Mouse (Mus musculus): ENCODE measurements around the gene Dpm2. TPM values are rescaled to one million over a fixed set of nuclear protein-coding genes. Genes with fewer than 3 reads are reported as not detected.

Dpm2 gene
- 27.7 and 54.8 TPM in 2 replicates for polyA plus RNA-seq (2011; ENCODE audit: insufficient read depth, insufficient read length, low replicate concordance, missing spikeins)

DNA sequence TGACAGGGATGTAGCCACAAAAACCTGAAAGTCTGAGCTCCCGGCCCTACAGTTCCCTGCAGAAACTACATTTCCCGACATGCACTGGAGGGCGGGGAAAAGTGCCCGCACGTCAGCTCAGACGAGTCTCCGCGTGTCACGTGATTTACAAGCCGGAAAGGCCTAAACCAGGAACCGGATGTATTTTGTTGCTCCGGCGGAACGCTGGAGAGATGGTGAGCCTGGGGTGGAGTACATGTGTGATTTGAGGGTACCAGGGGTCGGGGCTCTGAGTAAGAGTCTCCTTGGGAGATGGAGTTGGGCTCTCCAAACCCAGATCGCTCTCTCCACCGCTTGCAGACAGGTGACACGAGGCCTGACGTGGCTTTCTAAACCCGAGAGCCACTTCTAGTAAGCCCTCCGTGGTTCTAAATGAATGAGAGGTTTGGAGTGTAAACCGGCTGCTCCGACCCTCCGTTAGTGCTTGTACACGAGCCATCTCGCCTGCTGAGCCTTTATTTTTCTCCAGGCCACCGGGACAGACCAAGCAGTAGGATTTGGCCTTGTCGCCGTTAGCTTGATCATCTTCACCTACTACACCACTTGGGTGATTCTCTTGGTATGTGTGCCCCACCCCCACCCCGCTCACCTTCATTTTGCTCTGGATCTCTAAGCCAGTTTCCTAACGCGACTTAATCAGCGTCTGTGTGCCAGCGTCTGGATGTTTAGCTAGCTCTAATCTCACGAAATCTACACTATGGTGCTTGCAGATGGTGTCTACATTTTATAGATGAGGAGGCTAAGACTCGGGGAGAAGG lies at the start of gene Dpm2:
Gene Dpm2, plus strand, starts transcription at position 161 of the 797 bp plus-strand sequence.
- WGBS = under 1% methylated on average over 36 of the region's 36 CpGs
- H3K4me3 ChIP-seq (replicated peaks; ENCODE audit: control insufficient read depth, low read depth, low read length) = peak within 1 kb of the TSS; percentile 83
- peak within 1 kb of the TSS; percentile 39 for H3K27ac ChIP-seq (ENCODE audit: control insufficient read depth, insufficient read depth, low read depth, low read length, poor library complexity)
- TF ChIP-seq CTCF (IDR thresholded peaks at IDR 0.05; ENCODE audit: control insufficient read depth, insufficient read depth, low read length) (no peak), POLR2A (IDR thresholded peaks at IDR 0.05; ENCODE audit: borderline replicate concordance, control insufficient read depth, low read depth, low read length) (peak; percentile 52; the same call in 1 of the 2 replicates)
- H3K4me1 ChIP-seq (ENCODE audit: control insufficient read depth, insufficient read depth, low read length) = no peaks in the 10 kb centered on the region

GRCm38 (mm10) chr2:32524536-32525031 lies 46.1 kb upstream of the Dpm2 start:
- Histone ChIP-seq H3K4me1 (ENCODE audit: control insufficient read depth, insufficient read depth, low read length) (no peaks in the 10 kb centered on the region), H3K4me3 (replicated peaks; ENCODE audit: control insufficient read depth, low read depth, low read length) (no peak overlapping the region), H3K27ac (ENCODE audit: control insufficient read depth, insufficient read depth, low read depth, low read length, poor library complexity) (no peak overlapping the region)
- 85% methylated on average over 13 of the region's 13 CpGs for WGBS
- TF ChIP-seq POLR2A (IDR thresholded peaks at IDR 0.05; ENCODE audit: borderline replicate concordance, control insufficient read depth, low read depth, low read length) = no peak
- no peak for TF ChIP-seq CTCF (IDR thresholded peaks at IDR 0.05; ENCODE audit: control insufficient read depth, insufficient read depth, low read length)

- WGBS = 90% methylated on average over 12 of the region's 12 CpGs
- H3K4me3 ChIP-seq (replicated peaks; ENCODE audit: control insufficient read depth, low read depth, low read length) = no peak overlapping the region
Observed at GRCm38 (mm10) chr2:32525816-32526215, 44.8 kb upstream of the Dpm2 start.

DNA sequence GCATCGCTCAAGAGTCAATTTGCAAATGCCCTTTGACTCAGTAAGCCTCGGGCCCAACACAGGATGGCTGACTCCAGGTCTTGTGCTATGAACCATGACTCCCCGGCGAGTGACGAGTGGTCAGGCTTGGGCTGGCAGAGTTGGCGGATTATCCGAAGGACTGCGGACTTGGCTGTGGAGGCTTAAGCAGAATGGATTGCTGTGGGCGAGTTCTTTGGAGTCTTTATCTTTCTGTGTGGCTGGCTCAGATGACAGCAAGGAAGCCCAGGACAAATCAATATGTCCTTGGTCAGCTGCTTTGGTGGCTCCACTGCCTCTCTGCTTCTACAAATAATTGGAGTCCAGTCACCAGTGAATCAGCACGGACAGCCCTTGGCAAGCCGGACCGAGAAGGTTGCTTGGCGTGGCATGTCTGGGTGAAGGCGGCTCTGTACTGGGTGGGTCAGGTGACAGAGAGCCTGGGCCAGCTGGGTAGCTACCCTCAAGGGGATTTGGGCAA lies 43.1 kb upstream of the Dpm2 start:
- H3K27ac ChIP-seq (ENCODE audit: control insufficient read depth, insufficient read depth, low read depth, low read length, poor library complexity) = no peak overlapping the region
- WGBS = 88% methylated on average over 14 of the region's 14 CpGs
- no peaks in the 10 kb centered on the region for H3K4me1 ChIP-seq (ENCODE audit: control insufficient read depth, insufficient read depth, low read length)
- TF ChIP-seq CTCF (IDR thresholded peaks at IDR 0.05; ENCODE audit: control insufficient read depth, insufficient read depth, low read length) = no peak
- TF ChIP-seq POLR2A (IDR thresholded peaks at IDR 0.05; ENCODE audit: borderline replicate concordance, control insufficient read depth, low read depth, low read length) = no peak
- no peak overlapping the region for H3K4me3 ChIP-seq (replicated peaks; ENCODE audit: control insufficient read depth, low read depth, low read length)

More at GRCm38 (mm10) chr2:32525816-32526215, 44.8 kb upstream of the Dpm2 start:
- no peaks in the 10 kb centered on the region for H3K4me1 ChIP-seq (ENCODE audit: control insufficient read depth, insufficient read depth, low read length)
- TF ChIP-seq CTCF (IDR thresholded peaks at IDR 0.05; ENCODE audit: control insufficient read depth, insufficient read depth, low read length) (no peak), POLR2A (IDR thresholded peaks at IDR 0.05; ENCODE audit: borderline replicate concordance, control insufficient read depth, low read depth, low read length) (no peak)
- H3K27ac ChIP-seq (ENCODE audit: control insufficient read depth, insufficient read depth, low read depth, low read length, poor library complexity) = no peak overlapping the region

DNA sequence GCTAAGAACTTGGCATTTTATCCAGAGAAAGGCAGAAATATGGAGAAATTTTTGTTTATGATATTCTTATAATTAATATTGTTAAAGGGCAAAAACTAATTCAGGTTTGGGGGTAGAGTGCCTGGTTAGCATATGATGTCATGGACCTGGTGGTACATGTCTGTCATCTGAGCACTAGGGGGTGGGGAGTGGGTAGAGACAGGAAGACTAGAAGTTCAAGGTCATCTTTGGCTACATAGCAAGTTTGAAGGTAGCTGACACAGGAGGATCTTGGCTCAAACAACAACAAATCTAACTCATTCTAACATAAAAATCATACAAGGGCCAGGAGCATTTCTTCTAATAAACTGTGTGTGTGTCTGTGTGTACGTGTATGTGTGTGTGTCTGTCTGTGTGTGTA lies 42.3 kb upstream of the Dpm2 start:
- 85% methylated on average over 1 of the region's 1 CpGs for WGBS
- Histone ChIP-seq H3K4me3 (replicated peaks; ENCODE audit: control insufficient read depth, low read depth, low read length) (no peak overlapping the region), H3K27ac (ENCODE audit: control insufficient read depth, insufficient read depth, low read depth, low read length, poor library complexity) (no peak overlapping the region), H3K4me1 (ENCODE audit: control insufficient read depth, insufficient read depth, low read length) (no peaks in the 10 kb centered on the region)
- TF ChIP-seq CTCF (IDR thresholded peaks at IDR 0.05; ENCODE audit: control insufficient read depth, insufficient read depth, low read length) (no peak), POLR2A (IDR thresholded peaks at IDR 0.05; ENCODE audit: borderline replicate concordance, control insufficient read depth, low read depth, low read length) (no peak)

GRCm38 (mm10) chr2:32530479-32530878 lies 40.2 kb upstream of the Dpm2 start:
- WGBS = 8% methylated on average over 2 of the region's 2 CpGs
- TF ChIP-seq POLR2A (IDR thresholded peaks at IDR 0.05; ENCODE audit: borderline replicate concordance, control insufficient read depth, low read depth, low read length) (no peak), CTCF (IDR thresholded peaks at IDR 0.05; ENCODE audit: control insufficient read depth, insufficient read depth, low read length) (no peak)
- no peak overlapping the region for H3K27ac ChIP-seq (ENCODE audit: control insufficient read depth, insufficient read depth, low read depth, low read length, poor library complexity)
- H3K4me1 ChIP-seq (ENCODE audit: control insufficient read depth, insufficient read depth, low read length) = no peaks in the 10 kb centered on the region
- H3K4me3 ChIP-seq (replicated peaks; ENCODE audit: control insufficient read depth, low read depth, low read length) = no peak overlapping the region

DNA sequence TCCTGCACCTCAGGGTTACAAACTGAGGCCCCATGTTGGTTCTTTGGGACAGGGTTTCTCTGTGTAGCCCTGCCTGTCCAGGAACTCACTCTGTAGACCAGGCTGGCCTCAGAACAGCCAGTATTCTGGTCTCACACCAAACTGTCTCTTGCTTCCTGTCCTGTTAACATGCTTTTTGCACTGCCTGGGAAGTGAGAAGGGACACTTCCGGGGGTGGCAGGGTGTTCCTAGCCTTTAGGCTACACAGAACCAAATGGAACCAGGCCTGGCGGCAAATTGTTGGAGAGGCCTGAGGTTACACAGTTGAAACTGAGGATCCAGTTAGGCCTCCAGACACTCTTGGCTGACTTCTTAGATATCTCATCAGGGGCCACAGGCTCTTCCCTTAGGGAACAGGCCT lies 37.5 kb upstream of the Dpm2 start:
- no peak for TF ChIP-seq POLR2A (IDR thresholded peaks at IDR 0.05; ENCODE audit: borderline replicate concordance, control insufficient read depth, low read depth, low read length)
- no peak for TF ChIP-seq CTCF (IDR thresholded peaks at IDR 0.05; ENCODE audit: control insufficient read depth, insufficient read depth, low read length)
- peaks cover 1% of the 10 kb centered on the region; the same call in 1 of the 2 replicates for H3K4me1 ChIP-seq (ENCODE audit: control insufficient read depth, insufficient read depth, low read length)
- no peak overlapping the region for H3K4me3 ChIP-seq (replicated peaks; ENCODE audit: control insufficient read depth, low read depth, low read length)
- 65% methylated on average over 2 of the region's 2 CpGs for WGBS
- no peak overlapping the region for H3K27ac ChIP-seq (ENCODE audit: control insufficient read depth, insufficient read depth, low read depth, low read length, poor library complexity)

GRCm38 (mm10) chr2:32534061-32534732 lies 36.5 kb upstream of the Dpm2 start:
- H3K27ac ChIP-seq (ENCODE audit: control insufficient read depth, insufficient read depth, low read depth, low read length, poor library complexity) = peak overlapping the region; percentile 43
- peaks cover 4% of the 10 kb centered on the region; the same call in 1 of the 2 replicates for H3K4me1 ChIP-seq (ENCODE audit: control insufficient read depth, insufficient read depth, low read length)
- peak overlapping the region; percentile 71 for H3K4me3 ChIP-seq (replicated peaks; ENCODE audit: control insufficient read depth, low read depth, low read length)
- WGBS = 10% methylated on average over 13 of the region's 13 CpGs
- TF ChIP-seq CTCF (IDR thresholded peaks at IDR 0.05; ENCODE audit: control insufficient read depth, insufficient read depth, low read length) = no peak
- TF ChIP-seq POLR2A (IDR thresholded peaks at IDR 0.05; ENCODE audit: borderline replicate concordance, control insufficient read depth, low read depth, low read length) = no peak

Measured in bone marrow, adult 2 months (tissue).